Comparison of ENCODE assay signal across 26 mouse cellular contexts in genomic region chr4:117385247-117385646, GRCm38 (mm10).
"Had no signal": no experiment of that assay in that cellular context is flagged by ENCODE, and none has a peak within 500 bp of the region (broad histone marks: within the 10 kb centered on the region; RNA-seq: fewer than 3 reads in every experiment).

No protein-coding gene starts in this region.

- DNase-seq: kidney, adult 2 months; kidney, postnatal 25 days; layer of hippocampus, adult 9-11 months; left cerebral cortex, postnatal 4 days; lung, adult 18-20 months; lung, postnatal 10 days; lung, postnatal 36 days; right cerebral cortex, postnatal 14 days; right cerebral cortex, postnatal 4 days; thymus, adult 2 months; thymus, postnatal 14 days; thymus, postnatal 4 days had no signal

- H3K27ac ChIP-seq: kidney, postnatal 0 days; layer of hippocampus, adult 2 months; left cerebral cortex, adult 2 months; limb, embryonic 12.5 days; limb, embryonic 15.5 days; liver, embryonic 15.5 days; lung, embryonic 15.5 days; midbrain, embryonic 10.5 days; midbrain, embryonic 13.5 days; neural tube, embryonic 13.5 days; stomach, postnatal 0 days had no signal

- H3K9me3 ChIP-seq: limb, embryonic 12.5 days; limb, embryonic 15.5 days; liver, embryonic 15.5 days; lung, embryonic 15.5 days; midbrain, embryonic 10.5 days; midbrain, embryonic 13.5 days; neural tube, embryonic 13.5 days had no signal

- H3K4me1 ChIP-seq: liver, embryonic 15.5 days; lung, embryonic 15.5 days had no signal

- H3K4me2 ChIP-seq: limb, embryonic 12.5 days; limb, embryonic 15.5 days; liver, embryonic 15.5 days; lung, embryonic 15.5 days; midbrain, embryonic 13.5 days; neural tube, embryonic 13.5 days had no signal

- H3K36me3 ChIP-seq: limb, embryonic 12.5 days; limb, embryonic 15.5 days; liver, embryonic 15.5 days; lung, embryonic 15.5 days; midbrain, embryonic 13.5 days; neural tube, embryonic 13.5 days had no signal

- ATAC-seq: intestine, postnatal 0 days; midbrain, embryonic 13.5 days; midbrain, embryonic 16.5 days had no signal

- H3K4me3 ChIP-seq: layer of hippocampus, adult 2 months; left cerebral cortex, adult 2 months; limb, embryonic 12.5 days; limb, embryonic 15.5 days; liver, embryonic 15.5 days; lung, embryonic 15.5 days; midbrain, embryonic 10.5 days; midbrain, embryonic 13.5 days; myocyte; neural tube, embryonic 13.5 days had no signal

- H3K27me3 ChIP-seq: liver, embryonic 15.5 days; lung, embryonic 15.5 days had no signal

- H3K9ac ChIP-seq: limb, embryonic 12.5 days; limb, embryonic 15.5 days; liver, embryonic 15.5 days; lung, embryonic 15.5 days; midbrain, embryonic 13.5 days; neural tube, embryonic 13.5 days had no signal
